8 mouse cellular contexts compared by ENCODE assay signal in the genomic region with DNA sequence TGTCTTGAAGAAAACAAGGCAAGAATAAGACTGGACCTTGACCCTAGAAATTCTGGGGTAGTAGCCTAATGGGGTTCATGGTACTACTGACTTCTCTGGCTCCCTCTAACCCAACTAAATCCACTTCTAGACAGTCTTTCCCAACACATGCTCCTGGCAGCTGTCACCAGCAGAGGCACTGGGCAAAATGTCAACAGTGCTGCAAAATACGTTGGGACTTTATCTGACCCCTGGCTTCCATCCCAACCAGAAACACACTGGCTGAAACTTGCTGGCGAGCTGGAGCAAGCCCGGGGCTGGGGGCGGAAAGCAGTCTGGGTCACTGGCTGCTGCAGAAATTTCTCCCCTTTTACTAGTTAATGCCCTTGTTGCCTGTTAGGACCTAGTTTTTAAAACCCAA. TPM values are rescaled to one million over a fixed set of nuclear protein-coding genes. Genes with fewer than 3 reads are reported as not detected.
DNase-seq lines count a peak whose midpoint lies in the region; ATAC-seq and TF ChIP-seq lines count a peak whose summit lies in the region.

No protein-coding gene starts in this region.

- H3K4me1 ChIP-seq in lung, embryonic 14.5 days (ENCODE audit: insufficient read depth) = peaks cover 28% of the 10 kb centered on the region
- H3K4me1 ChIP-seq in stomach, embryonic 16.5 days (ENCODE audit: control insufficient read depth, insufficient read depth, low read length) = peaks cover 42% of the 10 kb centered on the region

- peak; percentile 57 for ATAC-seq in lung, embryonic 14.5 days (ENCODE audit: insufficient read depth)
- ATAC-seq in stomach, embryonic 16.5 days (ENCODE audit: insufficient read depth, low FRiP score) = peak; percentile 16

- WGBS in lung, embryonic 14.5 days = 0% methylated on average over 4 of the region's 4 CpGs
- under 1% methylated on average over 4 of the region's 4 CpGs for WGBS in stomach, embryonic 16.5 days

- TF ChIP-seq CTCF in lung, embryonic 14.5 days (IDR thresholded peaks at IDR 0.05; ENCODE audit: low read depth) = peak; percentile 25

- no peaks in the 10 kb centered on the region for H3K9me3 ChIP-seq in lung, embryonic 14.5 days (ENCODE audit: low read depth, low read length)
- no peaks in the 10 kb centered on the region for H3K9me3 ChIP-seq in stomach, embryonic 16.5 days (replicated peaks; ENCODE audit: control insufficient read depth, low read length)

- H3K27ac ChIP-seq in lung, embryonic 14.5 days (ENCODE audit: low read depth) = peak overlapping the region; percentile 91
- peak overlapping the region; percentile 93 for H3K27ac ChIP-seq in stomach, embryonic 16.5 days (ENCODE audit: low read length)

- no peaks in the 10 kb centered on the region for H3K27me3 ChIP-seq in lung, embryonic 14.5 days (ENCODE audit: insufficient read depth, low read length)
- H3K27me3 ChIP-seq in stomach, embryonic 16.5 days (ENCODE audit: control insufficient read depth, insufficient read depth, low read length) = no peaks in the 10 kb centered on the region

- H3K9ac ChIP-seq in lung, embryonic 14.5 days = peak overlapping the region; percentile 44
- H3K9ac ChIP-seq in stomach, embryonic 16.5 days (ENCODE audit: low read length) = peak overlapping the region; percentile 65

- peak overlapping the region; percentile 19 for H3K4me3 ChIP-seq in lung, embryonic 14.5 days (ENCODE audit: low read depth, low read length)
- peak overlapping the region; percentile 37 for H3K4me3 ChIP-seq in stomach, embryonic 16.5 days (replicated peaks; ENCODE audit: low read length)

- no peaks in the 10 kb centered on the region for H3K36me3 ChIP-seq in lung, embryonic 14.5 days (ENCODE audit: insufficient read depth)
- H3K36me3 ChIP-seq in stomach, embryonic 16.5 days (ENCODE audit: control insufficient read depth, insufficient read depth, low read length) = no peaks in the 10 kb centered on the region

- H3K4me2 ChIP-seq in lung, embryonic 14.5 days = peak overlapping the region; percentile 63
- peak overlapping the region; percentile 66 for H3K4me2 ChIP-seq in stomach, embryonic 16.5 days (ENCODE audit: low read depth, low read length)

- DNase-seq in 3T3-L1 (ENCODE audit: low read depth, low spot score) = peak; percentile 86
- peak; percentile 84 to 86 for DNase-seq in adrenal gland, postnatal 36 days
- DNase-seq in heart, adult 18-20 months = peak; percentile 90 to 94
- DNase-seq in kidney, adult 11 months = peak; percentile 87
- DNase-seq in lung, embryonic 14.5 days = peak; percentile 94
- no peak for DNase-seq in right cerebral cortex, postnatal 14 days
- DNase-seq in left cerebral cortex, adult 18-20 months (ENCODE audit: low spot score in 2 of 2) = no peak

RNA-seq across cellular contexts. Expression of gene Ddit4, which starts 35.5 kb away (rescaled TPM):
- 10 to 100 TPM; 76.4 to 98.7 TPM for total RNA-seq in adrenal gland, postnatal 36 days (2021)
- 100 to 1,000 TPM; 158 to 190 TPM for total RNA-seq in heart, adult 18-20 months (2021)
- 3.0 and 3.5 TPM in 2 replicates for polyA plus RNA-seq in lung, embryonic 14.5 days (2014; fragmentation: Nextera tagmentation; extraction: Ambion mirVana)
- polyA plus RNA-seq in stomach, embryonic 16.5 days (2015; fragmentation: Nextera tagmentation; extraction: Ambion mirVana) = 30.4 and 34.8 TPM in 2 replicates
- 10 to 100 TPM; 35.8 to 41.3 TPM for total RNA-seq in left cerebral cortex, adult 18-20 months (2021)

RNA-seq across cellular contexts. Expression of gene Dnajb12, which starts 36.8 kb away (rescaled TPM):
- total RNA-seq in adrenal gland, postnatal 36 days (2021) = 10 to 100 TPM; 51.3 to 62.5 TPM
- total RNA-seq in heart, adult 18-20 months (2021) = 10 to 100 TPM; 38.6 to 42.3 TPM
- 26.7 and 28.1 TPM in 2 replicates for polyA plus RNA-seq in lung, embryonic 14.5 days (2014; fragmentation: Nextera tagmentation; extraction: Ambion mirVana)
- polyA plus RNA-seq in stomach, embryonic 16.5 days (2015; fragmentation: Nextera tagmentation; extraction: Ambion mirVana) = 20.4 and 26.1 TPM in 2 replicates
- 10 to 100 TPM; 47.3 to 49.6 TPM for total RNA-seq in left cerebral cortex, adult 18-20 months (2021)

Comparison
In these comparisons a context has a peak if more than half of its experiments do, and no peak if none do; other contexts are left out.
1. DNase-seq: peak in 3T3-L1 (single experiment), adrenal gland, postnatal 36 days (2 of 2), heart, adult 18-20 months (2 of 2), kidney, adult 11 months (single experiment) and lung, embryonic 14.5 days (single experiment); none in right cerebral cortex, postnatal 14 days (single experiment) and left cerebral cortex, adult 18-20 months (0 of 2).